In the genomic region with DNA sequence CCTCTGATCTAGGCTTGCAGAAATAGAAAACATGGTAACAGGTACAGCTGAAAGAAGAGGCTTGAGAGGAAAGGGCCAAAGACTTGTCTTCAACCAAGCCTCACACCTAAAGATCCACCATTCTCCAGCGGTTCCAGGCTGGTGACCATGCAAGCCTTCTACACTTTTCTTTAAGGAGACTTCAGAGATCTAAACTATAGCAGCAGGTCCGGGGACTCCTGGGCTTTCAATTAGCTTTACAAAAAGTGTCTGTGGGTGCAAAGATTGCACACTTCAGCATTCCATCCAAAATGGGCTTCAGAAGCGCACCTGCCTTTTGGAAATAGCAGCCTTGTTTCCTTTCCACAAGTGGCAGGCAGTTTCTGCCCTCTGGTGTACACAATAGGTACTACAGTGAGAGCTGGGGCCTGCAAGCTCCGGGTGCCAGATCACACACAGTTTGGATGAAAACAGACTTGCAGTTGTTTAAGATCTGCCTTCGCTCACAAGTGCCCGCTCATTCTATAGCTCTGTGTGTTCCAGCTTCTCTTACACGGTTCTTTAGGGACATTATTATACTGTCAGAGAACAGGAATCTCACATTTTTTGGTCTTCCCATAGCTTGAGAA, we compare ENCODE assay signal across 9 mouse cellular contexts. TPM values are rescaled to one million over a fixed set of nuclear protein-coding genes. Genes with fewer than 3 reads are reported as not detected.
DNase-seq lines count a peak whose midpoint lies in the region; ATAC-seq and TF ChIP-seq lines count a peak whose summit lies in the region.
"Had no signal": no experiment of that assay in that cellular context is flagged by ENCODE, and none has a peak within 500 bp of the region (broad histone marks: within the 10 kb centered on the region; RNA-seq: fewer than 3 reads in every experiment).

No protein-coding gene starts in this region.

- peak; percentile 12; the same call in 1 of the 2 replicates for TF ChIP-seq CTCF in embryonic fibroblast, embryonic 13.5 days (IDR thresholded peaks at IDR 0.05; ENCODE audit: borderline replicate concordance, insufficient read depth, low read length)

- WGBS in heart, embryonic 11.5 days (ENCODE audit: insufficient replicate concordance): 42% methylated on average over 7 of the region's 7 CpGs
- WGBS in kidney, embryonic 16.5 days: 46% methylated on average over 7 of the region's 7 CpGs
- 54% methylated on average over 7 of the region's 7 CpGs for WGBS in liver, embryonic 11.5 days
- 52% methylated on average over 7 of the region's 7 CpGs for WGBS in neural tube, embryonic 14.5 days

- H3K4me2 ChIP-seq in heart, embryonic 11.5 days: peak overlapping the region; percentile 64
- H3K4me2 ChIP-seq in kidney, embryonic 16.5 days (replicated peaks; ENCODE audit: low read depth, low read length): no peak overlapping the region
- H3K4me2 ChIP-seq in liver, embryonic 11.5 days: no peak overlapping the region
- no peak overlapping the region for H3K4me2 ChIP-seq in neural tube, embryonic 14.5 days (ENCODE audit: low read depth, low read length)
- H3K4me2 ChIP-seq: embryonic facial prominence, embryonic 12.5 days had no signal

- no peak overlapping the region for H3K27ac ChIP-seq in embryonic fibroblast, embryonic 13.5 days (ENCODE audit: insufficient read depth, low read length)
- peak overlapping the region; percentile 84 for H3K27ac ChIP-seq in heart, embryonic 11.5 days (ENCODE audit: low read depth, low read length)
- H3K27ac ChIP-seq in kidney, embryonic 16.5 days (ENCODE audit: low read length): no peak overlapping the region
- H3K27ac ChIP-seq in liver, embryonic 11.5 days (ENCODE audit: low read depth, low read length): no peak overlapping the region
- no peak overlapping the region for H3K27ac ChIP-seq in neural tube, embryonic 14.5 days (ENCODE audit: low read depth, low read length)
- H3K27ac ChIP-seq: embryonic facial prominence, embryonic 12.5 days had no signal

- ATAC-seq in heart, embryonic 11.5 days (replicated peaks; ENCODE audit: insufficient number of reproducible peaks, low FRiP score, low TSS enrichment): no peak
- peak; percentile 46; the same call in 1 of the 2 replicates for ATAC-seq in kidney, embryonic 16.5 days (ENCODE audit: low FRiP score, low TSS enrichment)
- 0 out of 2 replicates have a peak, but pooled peaks have one; percentile 36 for ATAC-seq in liver, embryonic 11.5 days (replicated peaks; ENCODE audit: low FRiP score)
- ATAC-seq in neural tube, embryonic 14.5 days (ENCODE audit: low read depth): peak; percentile 58; the same call in 1 of the 2 replicates

- H3K4me1 ChIP-seq in embryonic fibroblast, embryonic 13.5 days (ENCODE audit: control insufficient read depth, insufficient read depth, low read length): no peaks in the 10 kb centered on the region
- H3K4me1 ChIP-seq in heart, embryonic 11.5 days (ENCODE audit: control insufficient read depth, insufficient read depth, low read length): 0 out of 2 replicates have a peak, but pooled peaks cover 4% of the 10 kb centered on the region
- H3K4me1 ChIP-seq in kidney, embryonic 16.5 days (ENCODE audit: insufficient read depth, low read length): no peaks in the 10 kb centered on the region
- H3K4me1 ChIP-seq in liver, embryonic 11.5 days (replicated peaks; ENCODE audit: control insufficient read depth, insufficient read depth, low read length): no peaks in the 10 kb centered on the region
- H3K4me1 ChIP-seq in neural tube, embryonic 14.5 days (ENCODE audit: control insufficient read depth, insufficient read depth, low read length): no peaks in the 10 kb centered on the region
- H3K4me1 ChIP-seq: embryonic facial prominence, embryonic 12.5 days had no signal

- H3K27me3 ChIP-seq in heart, embryonic 11.5 days (ENCODE audit: control insufficient read depth, insufficient read depth, low read length): no peaks in the 10 kb centered on the region
- H3K27me3 ChIP-seq in kidney, embryonic 16.5 days (ENCODE audit: insufficient read depth, low read length): no peaks in the 10 kb centered on the region
- no peaks in the 10 kb centered on the region for H3K27me3 ChIP-seq in liver, embryonic 11.5 days (replicated peaks; ENCODE audit: control insufficient read depth, insufficient read depth, low read length)
- H3K27me3 ChIP-seq in neural tube, embryonic 14.5 days (ENCODE audit: control insufficient read depth, insufficient read depth, low read length): no peaks in the 10 kb centered on the region
- H3K27me3 ChIP-seq: embryonic facial prominence, embryonic 12.5 days had no signal

- H3K4me3 ChIP-seq in embryonic fibroblast, embryonic 13.5 days (ENCODE audit: insufficient read depth, low read length): no peak overlapping the region
- peak overlapping the region; percentile 31 for H3K4me3 ChIP-seq in heart, embryonic 11.5 days (ENCODE audit: low read depth, low read length)
- H3K4me3 ChIP-seq in kidney, embryonic 16.5 days (ENCODE audit: low read length): no peak overlapping the region
- H3K4me3 ChIP-seq in liver, embryonic 11.5 days (ENCODE audit: low read depth, low read length): no peak overlapping the region
- no peak overlapping the region for H3K4me3 ChIP-seq in neural tube, embryonic 14.5 days (ENCODE audit: low read depth, low read length)
- H3K4me3 ChIP-seq: embryonic facial prominence, embryonic 12.5 days had no signal

- no peak overlapping the region; the same call in 1 of the 2 replicates for H3K9ac ChIP-seq in heart, embryonic 11.5 days (ENCODE audit: low read depth, low read length)
- H3K9ac ChIP-seq in kidney, embryonic 16.5 days (replicated peaks; ENCODE audit: low read length): no peak overlapping the region
- no peak overlapping the region for H3K9ac ChIP-seq in liver, embryonic 11.5 days (ENCODE audit: low read depth, low read length)
- no peak overlapping the region for H3K9ac ChIP-seq in neural tube, embryonic 14.5 days (replicated peaks; ENCODE audit: low read depth, low read length)
- H3K9ac ChIP-seq: embryonic facial prominence, embryonic 12.5 days had no signal

- H3K9me3 ChIP-seq in heart, embryonic 11.5 days (replicated peaks; ENCODE audit: control insufficient read depth, low read length): no peaks in the 10 kb centered on the region
- H3K9me3 ChIP-seq in kidney, embryonic 16.5 days (ENCODE audit: low read length): no peaks in the 10 kb centered on the region
- H3K9me3 ChIP-seq in liver, embryonic 11.5 days (ENCODE audit: control insufficient read depth, low read length): no peaks in the 10 kb centered on the region
- H3K9me3 ChIP-seq in neural tube, embryonic 14.5 days (ENCODE audit: control insufficient read depth, low read length): no peaks in the 10 kb centered on the region
- H3K9me3 ChIP-seq: embryonic facial prominence, embryonic 12.5 days had no signal

- TF ChIP-seq POLR2A in embryonic fibroblast, embryonic 13.5 days (IDR thresholded peaks at IDR 0.05; ENCODE audit: low read depth, low read length): no peak

- peaks cover 14% of the 10 kb centered on the region for H3K36me3 ChIP-seq in heart, embryonic 11.5 days (ENCODE audit: control insufficient read depth, insufficient read depth, low read length)
- H3K36me3 ChIP-seq in kidney, embryonic 16.5 days (ENCODE audit: insufficient read depth, low read length): peaks cover 21% of the 10 kb centered on the region
- peaks cover 11% of the 10 kb centered on the region for H3K36me3 ChIP-seq in liver, embryonic 11.5 days (ENCODE audit: control insufficient read depth, insufficient read depth, low read length)
- H3K36me3 ChIP-seq in neural tube, embryonic 14.5 days (ENCODE audit: control insufficient read depth, insufficient read depth, low read length): peaks cover 7% of the 10 kb centered on the region; the same call in 1 of the 2 replicates

- peak; percentile 72 for DNase-seq in CD4-positive helper T cell, adult 2 months (ENCODE audit: low read depth, low spot score)
- peak; percentile 78 for DNase-seq in adrenal gland, postnatal 10 days
- no peak for DNase-seq in liver, embryonic 11.5 days (ENCODE audit: low spot score)
- DNase-seq in thymus, adult 18-20 months: peak; percentile 55 to 73

RNA-seq across cellular contexts. Expression of a gene that starts 0.6 kb away (rescaled TPM):
- total RNA-seq in adrenal gland, postnatal 10 days (2021): 1 to 10 TPM in 1 of 2 experiments, under 1 TPM in 1; 0.45 to 2.3 TPM
- polyA plus RNA-seq in embryonic fibroblast, embryonic 13.5 days (2011; ENCODE audit: insufficient read length, low read depth, missing spikeins): not detected in 2 replicates
- 21.4 and 23.9 TPM in 2 replicates for polyA plus RNA-seq in heart, embryonic 11.5 days (2014; fragmentation: Nextera tagmentation; extraction: Ambion mirVana)
- 0.21 and 0.23 TPM in 2 replicates for polyA plus RNA-seq in kidney, embryonic 16.5 days (2015; fragmentation: Nextera tagmentation; extraction: Ambion mirVana)
- 0.14 TPM in 2 replicates for polyA plus RNA-seq in liver, embryonic 11.5 days (2014; fragmentation: Nextera tagmentation; extraction: Ambion mirVana)
- 0.30 and 0.32 TPM in 2 replicates for polyA plus RNA-seq in neural tube, embryonic 14.5 days (2014; fragmentation: Nextera tagmentation; extraction: Ambion mirVana)

RNA-seq across cellular contexts. Expression of a gene that starts 48.4 kb away (rescaled TPM):
- total RNA-seq in adrenal gland, postnatal 10 days (2021): 100 to 1,000 TPM; 143 to 154 TPM
- 151 and 161 TPM in 2 replicates for polyA plus RNA-seq in embryonic fibroblast, embryonic 13.5 days (2011; ENCODE audit: insufficient read length, low read depth, missing spikeins)
- polyA plus RNA-seq in heart, embryonic 11.5 days (2014; fragmentation: Nextera tagmentation; extraction: Ambion mirVana): 93.6 and 103 TPM in 2 replicates
- 88.7 and 103 TPM in 2 replicates for polyA plus RNA-seq in kidney, embryonic 16.5 days (2015; fragmentation: Nextera tagmentation; extraction: Ambion mirVana)
- 99.9 and 112 TPM in 2 replicates for polyA plus RNA-seq in liver, embryonic 11.5 days (2014; fragmentation: Nextera tagmentation; extraction: Ambion mirVana)
- 174 and 182 TPM in 2 replicates for polyA plus RNA-seq in neural tube, embryonic 14.5 days (2014; fragmentation: Nextera tagmentation; extraction: Ambion mirVana)

Comparison
In these comparisons a context has a peak if more than half of its experiments do, and no peak if none do; other contexts are left out.
1. RNA of a gene that starts 0.6 kb away (polyA plus RNA-seq): 21.4 to 23.9 TPM in heart, embryonic 11.5 days; 0.30 to 0.32 TPM in neural tube, embryonic 14.5 days, 0.21 to 0.23 TPM in kidney, embryonic 16.5 days, not detected in embryonic fibroblast, embryonic 13.5 days and 0.14 TPM in liver, embryonic 11.5 days; every median in the first group is over 10 times any median in the second.